Mouse (Mus musculus) cortical plate, adult 2 months (tissue): ENCODE data around the gene Prrxl1.

ENCODE experiments used
- CTCF ChIP-seq: fragments of 200-500 bp; IDR thresholded peaks from 2 replicates; pipeline ENCODE4 v1.5.1; 2011; ENCODE audit warnings: mild to moderate bottlenecking, control low read depth, low read length; ENCODE audit not compliant: insufficient read depth; ENCODE audit errors: extremely low read depth
- POLR2A ChIP-seq: fragments of 200-500 bp; IDR thresholded peaks from 2 replicates; pipeline ENCODE4 v1.6.1; 2011; ENCODE audit warnings: mild to moderate bottlenecking, low read length, control low read depth; ENCODE audit not compliant: insufficient read depth; ENCODE audit errors: extremely low read depth

- TF ChIP-seq CTCF (no peak), POLR2A (no peak)
These were observed 8.8 kb upstream of the Prrxl1 start for GRCm38 (mm10) chr14:32590377-32590776.
